Mouse (Mus musculus): Measurements from ENCODE around the gene Plin4. TPM values are rescaled to one million over a fixed set of nuclear protein-coding genes. Genes with fewer than 3 reads are reported as not detected.

Plin4 gene
- polyA plus RNA-seq, 1 experiment from 2014 or later = not detected

- DNase-seq (peak; percentile 35), ATAC-seq (ENCODE audit: low read depth) (no peak; the same call in 1 of the 2 replicates)
- Histone ChIP-seq H3K9ac (0 out of 2 replicates have a peak overlapping the region, but pooled peaks have one; percentile 13), H3K27me3 (peaks cover 52% of the 10 kb centered on the region), H3K4me2 (peak overlapping the region; percentile 61), H3K4me3 (replicated peaks) (peak overlapping the region; percentile 37), H3K36me3 (peaks cover 3% of the 10 kb centered on the region; the same call in 1 of the 2 replicates), H3K9me3 (replicated peaks) (peaks cover 6% of the 10 kb centered on the region; the same call in 1 of the 2 replicates), H3K27ac (no peak overlapping the region), H3K4me1 (replicated peaks) (peaks cover 11% of the 10 kb centered on the region)
- 25% methylated on average over 59 of the region's 59 CpGs for WGBS (ENCODE audit: insufficient replicate concordance)
Measured at GRCm38 (mm10) chr17:56124377-56125275, 15.0 kb upstream of the Plin4 start.

- Histone ChIP-seq H3K9me3 (replicated peaks) (peaks cover 6% of the 10 kb centered on the region; the same call in 1 of the 2 replicates), H3K36me3 (peaks cover 3% of the 10 kb centered on the region; the same call in 1 of the 2 replicates), H3K4me2 (peak overlapping the region; percentile 61), H3K4me3 (replicated peaks) (peak overlapping the region; percentile 37; the same call in 1 of the 2 replicates), H3K9ac (no peak overlapping the region), H3K27ac (no peak overlapping the region), H3K27me3 (peaks cover 60% of the 10 kb centered on the region), H3K4me1 (replicated peaks) (peaks cover 11% of the 10 kb centered on the region)
- ATAC-seq (ENCODE audit: low read depth) (no peak), DNase-seq (no peak)
- WGBS (ENCODE audit: insufficient replicate concordance) = 56% methylated on average over 59 of the region's 59 CpGs
Measured at GRCm38 (mm10) chr17:56123681-56124340, 14.2 kb upstream of the Plin4 start.

GRCm38 (mm10) chr17:56123161-56123560, 13.6 kb upstream of the Plin4 start:
- no peak overlapping the region for H3K27ac ChIP-seq
- no peak overlapping the region for H3K4me3 ChIP-seq (replicated peaks)
- H3K4me2 ChIP-seq = no peak overlapping the region
- H3K9me3 ChIP-seq (replicated peaks) = peaks cover 6% of the 10 kb centered on the region; the same call in 1 of the 2 replicates
- H3K4me1 ChIP-seq (replicated peaks) = peaks cover 11% of the 10 kb centered on the region
- H3K27me3 ChIP-seq = peaks cover 66% of the 10 kb centered on the region
- DNase-seq = no peak
- no peak for ATAC-seq (ENCODE audit: low read depth)
- no peak overlapping the region for H3K9ac ChIP-seq
- peaks cover 3% of the 10 kb centered on the region; the same call in 1 of the 2 replicates for H3K36me3 ChIP-seq
- WGBS (ENCODE audit: insufficient replicate concordance) = 67% methylated on average over 12 of the region's 12 CpGs

- Histone ChIP-seq H3K27ac (no peak within 1 kb of the TSS), H3K4me2 (no peak within 1 kb of the TSS), H3K27me3 (peaks cover 74% of the 10 kb centered on the region), H3K36me3 (peaks cover 3% of the 10 kb centered on the region; the same call in 1 of the 2 replicates), H3K9ac (no peak within 1 kb of the TSS), H3K4me3 (replicated peaks) (no peak within 1 kb of the TSS), H3K9me3 (replicated peaks) (peaks cover 6% of the 10 kb centered on the region; the same call in 1 of the 2 replicates), H3K4me1 (replicated peaks) (peaks cover 19% of the 10 kb centered on the region)
- no peak for ATAC-seq (ENCODE audit: low read depth)
- no peak for DNase-seq
- 32% methylated on average over 2 of the region's 2 CpGs for WGBS (ENCODE audit: insufficient replicate concordance)
Measured at GRCm38 (mm10) chr17:56121826-56122225, 12.2 kb upstream of the Plin4 start, which contains the start of gene Lrg1. Gene Lrg1, minus strand, starts transcription at chr17:56122001.

- WGBS (ENCODE audit: insufficient replicate concordance) = 9% methylated on average over 66 of the region's 66 CpGs
- peaks cover 81% of the 10 kb centered on the region for H3K27me3 ChIP-seq
- H3K9me3 ChIP-seq (replicated peaks) = peaks cover 6% of the 10 kb centered on the region; the same call in 1 of the 2 replicates
- H3K4me3 ChIP-seq (replicated peaks) = peak overlapping the region; percentile 8; the same call in 1 of the 2 replicates
- no peak overlapping the region for H3K27ac ChIP-seq
- peaks cover 22% of the 10 kb centered on the region for H3K4me1 ChIP-seq (replicated peaks)
- no peak for DNase-seq
- ATAC-seq (ENCODE audit: low read depth) = no peak
- peak overlapping the region; percentile 30 for H3K4me2 ChIP-seq
- H3K36me3 ChIP-seq = peaks cover 3% of the 10 kb centered on the region; the same call in 1 of the 2 replicates
- no peak overlapping the region for H3K9ac ChIP-seq
Measured at GRCm38 (mm10) chr17:56119981-56120880, 10.6 kb upstream of the Plin4 start.

- H3K4me1 ChIP-seq (replicated peaks) = peaks cover 22% of the 10 kb centered on the region
- H3K9me3 ChIP-seq (replicated peaks) = peaks cover 6% of the 10 kb centered on the region; the same call in 1 of the 2 replicates
- no peak overlapping the region for H3K4me3 ChIP-seq (replicated peaks)
- peaks cover 77% of the 10 kb centered on the region for H3K27me3 ChIP-seq
- 0 out of 2 replicates have a peak overlapping the region, but pooled peaks have one; percentile 30 for H3K4me2 ChIP-seq
- H3K9ac ChIP-seq = no peak overlapping the region
- DNase-seq (no peak), ATAC-seq (ENCODE audit: low read depth) (no peak)
- H3K27ac ChIP-seq = no peak overlapping the region
- 30% methylated on average over 12 of the region's 12 CpGs for WGBS (ENCODE audit: insufficient replicate concordance)
- peaks cover 3% of the 10 kb centered on the region; the same call in 1 of the 2 replicates for H3K36me3 ChIP-seq
Measured at GRCm38 (mm10) chr17:56119431-56119830, 9.8 kb upstream of the Plin4 start.

- 3% methylated on average over 27 of the region's 27 CpGs for WGBS (ENCODE audit: insufficient replicate concordance)
- no peak within 1 kb of the TSS for H3K9ac ChIP-seq
- ATAC-seq (ENCODE audit: low read depth) = peak; percentile 59
Measured at GRCm38 (mm10) chr17:56117251-56117710, 7.7 kb upstream of the Plin4 start, which contains the start of gene Plin5. Gene Plin5, minus strand, starts transcription at chr17:56117596.

GRCm38 (mm10) chr17:56116193-56116592, 6.6 kb upstream of the Plin4 start:
- 55% methylated on average over 10 of the region's 10 CpGs for WGBS (ENCODE audit: insufficient replicate concordance)
- Histone ChIP-seq H3K9me3 (replicated peaks) (no peaks in the 10 kb centered on the region), H3K4me3 (replicated peaks) (no peak overlapping the region), H3K4me2 (no peak overlapping the region), H3K27ac (no peak overlapping the region), H3K4me1 (replicated peaks) (peaks cover 15% of the 10 kb centered on the region), H3K27me3 (peaks cover 45% of the 10 kb centered on the region), H3K36me3 (no peaks in the 10 kb centered on the region), H3K9ac (no peak overlapping the region)
- ATAC-seq (ENCODE audit: low read depth) (no peak), DNase-seq (no peak)

More at GRCm38 (mm10) chr17:56117251-56117710, 7.7 kb upstream of the Plin4 start, which contains the start of gene Plin5:
- Histone ChIP-seq H3K27ac (no peak within 1 kb of the TSS), H3K9me3 (replicated peaks) (no peaks in the 10 kb centered on the region), H3K4me3 (replicated peaks) (peak within 1 kb of the TSS; percentile 38), H3K4me2 (peak within 1 kb of the TSS; percentile 64), H3K4me1 (replicated peaks) (peaks cover 15% of the 10 kb centered on the region), H3K36me3 (no peaks in the 10 kb centered on the region), H3K27me3 (peaks cover 56% of the 10 kb centered on the region)
- DNase-seq = peak; percentile 42

GRCm38 (mm10) chr17:56112743-56113142, 3.1 kb upstream of the Plin4 start:
- DNase-seq = no peak
- Histone ChIP-seq H3K27me3 (peaks cover 13% of the 10 kb centered on the region; the same call in 1 of the 2 replicates), H3K4me1 (replicated peaks) (peaks cover 15% of the 10 kb centered on the region), H3K4me3 (replicated peaks) (no peak overlapping the region), H3K9ac (no peak overlapping the region), H3K9me3 (replicated peaks) (no peaks in the 10 kb centered on the region), H3K27ac (no peak overlapping the region), H3K4me2 (no peak overlapping the region), H3K36me3 (no peaks in the 10 kb centered on the region)
- no peak for ATAC-seq (ENCODE audit: low read depth)
- WGBS (ENCODE audit: insufficient replicate concordance) = 57% methylated on average over 3 of the region's 3 CpGs

GRCm38 (mm10) chr17:56111864-56112263, 2.3 kb upstream of the Plin4 start:
- Histone ChIP-seq H3K27ac (no peak overlapping the region), H3K4me1 (replicated peaks) (peaks cover 7% of the 10 kb centered on the region), H3K4me3 (replicated peaks) (no peak overlapping the region), H3K36me3 (no peaks in the 10 kb centered on the region), H3K9ac (no peak overlapping the region), H3K9me3 (replicated peaks) (no peaks in the 10 kb centered on the region), H3K27me3 (peaks cover 8% of the 10 kb centered on the region; the same call in 1 of the 2 replicates), H3K4me2 (no peak overlapping the region)
- ATAC-seq (ENCODE audit: low read depth) (no peak), DNase-seq (peak; percentile 43)
- WGBS (ENCODE audit: insufficient replicate concordance) = 37% methylated on average over 5 of the region's 5 CpGs

Measured in liver, embryonic 13.5 days (tissue).